Mouse (Mus musculus) myocyte (in vitro differentiated cells): ENCODE results near the gene Rai1.

Source experiments
- E2F4 ChIP-seq: IDR thresholded peaks from one replicate; pipeline ENCODE4 v1.6.1; 2011; ENCODE audit warnings: mild to moderate bottlenecking, control low read depth, moderate library complexity; ENCODE audit not compliant: insufficient read depth
- MAX ChIP-seq: IDR thresholded peaks from one replicate; pipeline ENCODE4 v1.6.1; 2011; ENCODE audit warnings: low read depth, mild to moderate bottlenecking, control low read depth
- MYOD1 ChIP-seq, 3 experiments: IDR thresholded peaks; one replicate each; pipeline ENCODE4 v1.6.1; 2011; ENCODE audit warnings: control low read depth in 2 of 3, low read depth in 2 of 3, mild to moderate bottlenecking in 2 of 3, moderate library complexity in 1 of 3; ENCODE audit not compliant: insufficient read length in 2 of 3, control insufficient read depth in 1 of 3
- MYOG ChIP-seq, 3 experiments: IDR thresholded peaks; one replicate each; pipeline ENCODE4 v1.6.1; 2011; ENCODE audit warnings: control low read depth in 2 of 3, low read depth in 2 of 3, mild to moderate bottlenecking in 2 of 3; ENCODE audit not compliant: insufficient read length in 2 of 3, control insufficient read depth in 1 of 3, insufficient read depth in 1 of 3
- POLR2A ChIP-seq: IDR thresholded peaks from one replicate; pipeline ENCODE4 v1.6.1; 2011; ENCODE audit warnings: low read depth, mild to moderate bottlenecking, control low read depth, moderate library complexity; ENCODE audit not compliant: insufficient read length
- POLR2AphosphoS2 ChIP-seq: IDR thresholded peaks from one replicate; pipeline ENCODE4 v1.6.1; 2011; ENCODE audit warnings: low read depth, control low read depth; ENCODE audit not compliant: insufficient read length
- REST ChIP-seq: IDR thresholded peaks from one replicate; pipeline ENCODE4 v1.6.1; 2011; ENCODE audit warnings: mild to moderate bottlenecking, control low read depth, moderate library complexity; ENCODE audit not compliant: insufficient read depth, insufficient read length
- SRF ChIP-seq: IDR thresholded peaks from one replicate; pipeline ENCODE4 v1.6.1; 2011; ENCODE audit warnings: low read depth; ENCODE audit not compliant: control insufficient read depth, insufficient read length
- TCF12 ChIP-seq: IDR thresholded peaks from one replicate; pipeline ENCODE4 v1.6.1; 2011; ENCODE audit warnings: mild to moderate bottlenecking, control low read depth; ENCODE audit not compliant: poor library complexity, insufficient read depth, severe bottlenecking
- USF1 ChIP-seq: IDR thresholded peaks from one replicate; pipeline ENCODE4 v1.6.1; 2011; ENCODE audit warnings: low read depth, mild to moderate bottlenecking, control low read depth, moderate library complexity

DNA sequence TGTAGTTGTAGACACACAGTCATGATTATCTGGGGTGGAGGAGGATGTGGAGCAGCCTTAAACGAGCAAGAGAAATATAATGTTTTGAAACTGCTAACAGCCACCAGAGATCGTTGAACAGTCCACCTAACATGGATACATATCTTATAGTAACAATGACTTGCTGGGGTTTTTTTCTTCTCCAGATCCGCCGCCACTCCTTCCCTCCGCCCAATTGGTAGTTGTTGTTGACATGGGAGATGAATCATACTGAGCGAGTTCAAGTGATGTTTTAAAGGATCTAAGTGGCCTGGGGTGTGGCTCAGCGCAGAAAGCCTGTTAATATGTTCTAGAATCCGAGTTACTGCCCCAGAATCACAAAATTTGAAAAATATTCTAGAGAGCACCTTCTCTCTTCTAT, 114.8 kb downstream of the Rai1 start:
- TF ChIP-seq USF1: no peak
- TF ChIP-seq MYOD1 (IDR thresholded peaks at IDR 0.05; ENCODE audit: control insufficient read depth in 1 of 3, insufficient read length in 2 of 3, low read depth in 2 of 3): no peak
- no peak for TF ChIP-seq POLR2A
- TF ChIP-seq MYOG (IDR thresholded peaks at IDR 0.05; ENCODE audit: control insufficient read depth in 1 of 3, insufficient read depth in 1 of 3, insufficient read length in 2 of 3, low read depth in 2 of 3): no peak
- TF ChIP-seq POLR2AphosphoS2: no peak
- TF ChIP-seq TCF12: no peak
- no peak for TF ChIP-seq MAX
- TF ChIP-seq SRF: no peak
- no peak for TF ChIP-seq REST
- no peak for TF ChIP-seq E2F4
